Mouse (Mus musculus) retina, embryonic 14.5 days (tissue): ENCODE data around the gene Klhdc3.
A peak's percentile ranks its signal among the peaks of the same experiment; 100 is the strongest.

Experiments
- DNase-seq: peaks from one replicate; pipeline ENCODE4 v3.0.0-alpha.2; 2015; ENCODE audit warnings: low spot score

The Klhdc3 gene

GRCm38 (mm10) chr17:46656054-46656453, 24.7 kb downstream of the Klhdc3 start:
- no peak for DNase-seq

- no peak for DNase-seq
Measured at GRCm38 (mm10) chr17:46651755-46652547, 28.8 kb downstream of the Klhdc3 start.

- no peak for DNase-seq
Measured at GRCm38 (mm10) chr17:46651292-46651691, 29.4 kb downstream of the Klhdc3 start.

DNA sequence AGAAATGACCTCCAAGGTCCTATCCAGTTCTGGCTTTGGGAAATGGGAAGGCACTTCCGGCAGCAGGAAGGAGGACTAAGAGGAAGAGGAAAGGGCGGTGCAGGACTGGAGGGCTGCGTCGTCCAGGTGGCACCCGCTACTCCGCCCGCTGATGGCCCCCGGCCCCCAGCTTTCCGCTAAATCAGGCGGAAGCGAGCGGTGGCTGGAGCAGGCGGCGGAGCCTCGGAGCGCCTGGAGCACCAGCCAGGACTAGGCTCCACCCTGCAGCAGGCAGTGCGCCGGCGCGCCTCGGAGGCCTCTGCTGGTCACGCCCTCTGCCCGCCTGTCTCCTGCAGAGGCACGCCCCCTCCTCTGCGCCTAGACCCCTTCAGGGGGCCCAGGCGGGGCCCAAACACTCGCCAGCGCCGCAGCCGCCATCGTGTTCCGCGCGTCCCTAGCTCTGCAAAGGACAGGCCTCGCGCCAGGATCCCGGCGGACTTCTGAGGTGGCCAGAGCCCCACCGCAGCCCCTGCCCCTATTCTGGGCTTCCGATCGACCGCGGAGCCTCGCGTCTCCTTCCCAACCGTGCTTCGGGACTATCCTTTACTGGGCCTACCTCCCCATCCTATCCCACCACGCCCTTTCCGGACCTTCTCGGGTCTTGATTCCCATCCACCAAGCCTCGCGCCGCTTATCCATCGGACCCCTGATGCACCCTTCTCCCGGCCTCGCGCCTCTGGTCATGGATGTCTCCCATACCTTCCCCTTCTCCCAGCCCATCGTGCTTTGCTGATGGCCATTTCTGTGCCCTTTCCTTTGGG, 30.3 kb downstream of the Klhdc3 start, which contains the start of gene Cul7:
Cul7 (plus strand) TSS at position 106 of the 800 bp plus-strand sequence.
- DNase-seq = peak; percentile 94

DNA sequence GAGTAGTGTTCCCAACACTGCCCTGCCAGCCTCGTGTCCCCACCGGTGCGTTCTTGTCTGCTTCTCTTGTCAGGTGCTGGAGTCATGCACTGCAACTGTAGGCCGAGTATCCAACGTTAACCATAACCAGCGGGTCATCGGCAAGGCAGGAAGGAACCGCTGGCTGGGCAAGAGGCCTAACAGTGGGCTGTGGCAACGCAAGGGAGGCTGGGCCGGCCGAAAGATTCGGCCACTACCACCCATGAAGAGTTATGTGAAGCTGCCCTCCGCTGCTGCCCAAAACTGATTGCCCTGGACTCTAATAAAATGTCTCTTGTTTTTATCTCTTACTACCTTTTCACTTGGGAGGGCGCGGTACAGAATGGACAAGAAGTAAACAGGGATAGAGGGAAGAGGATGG, 30.9 kb downstream of the Klhdc3 start:
- DNase-seq = no peak

GRCm38 (mm10) chr17:46648436-46648835, 32.3 kb downstream of the Klhdc3 start:
- no peak for DNase-seq

DNA sequence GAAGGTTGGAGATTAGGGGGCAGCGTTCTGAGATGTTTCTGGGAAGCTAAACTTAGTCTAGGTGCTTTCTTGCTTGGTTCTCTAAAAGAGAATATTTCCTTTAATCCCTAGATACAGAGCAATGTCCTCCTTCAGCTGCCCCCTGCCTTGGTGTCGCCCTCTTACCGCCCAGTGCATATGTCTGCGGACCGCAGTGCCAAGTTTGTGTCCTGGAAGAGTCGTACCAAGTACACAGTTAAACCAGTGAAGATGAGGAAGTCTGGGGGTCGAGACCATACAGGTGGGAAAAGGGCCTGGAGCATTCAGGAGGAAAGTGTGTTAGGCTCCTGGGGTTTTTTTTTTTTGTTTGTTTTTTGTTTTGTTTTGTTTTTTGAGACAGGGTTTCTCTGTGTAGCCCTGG, 33.4 kb downstream of the Klhdc3 start:
- no peak for DNase-seq

GRCm38 (mm10) chr17:46646322-46646662, 34.4 kb downstream of the Klhdc3 start:
- DNase-seq = no peak

DNA sequence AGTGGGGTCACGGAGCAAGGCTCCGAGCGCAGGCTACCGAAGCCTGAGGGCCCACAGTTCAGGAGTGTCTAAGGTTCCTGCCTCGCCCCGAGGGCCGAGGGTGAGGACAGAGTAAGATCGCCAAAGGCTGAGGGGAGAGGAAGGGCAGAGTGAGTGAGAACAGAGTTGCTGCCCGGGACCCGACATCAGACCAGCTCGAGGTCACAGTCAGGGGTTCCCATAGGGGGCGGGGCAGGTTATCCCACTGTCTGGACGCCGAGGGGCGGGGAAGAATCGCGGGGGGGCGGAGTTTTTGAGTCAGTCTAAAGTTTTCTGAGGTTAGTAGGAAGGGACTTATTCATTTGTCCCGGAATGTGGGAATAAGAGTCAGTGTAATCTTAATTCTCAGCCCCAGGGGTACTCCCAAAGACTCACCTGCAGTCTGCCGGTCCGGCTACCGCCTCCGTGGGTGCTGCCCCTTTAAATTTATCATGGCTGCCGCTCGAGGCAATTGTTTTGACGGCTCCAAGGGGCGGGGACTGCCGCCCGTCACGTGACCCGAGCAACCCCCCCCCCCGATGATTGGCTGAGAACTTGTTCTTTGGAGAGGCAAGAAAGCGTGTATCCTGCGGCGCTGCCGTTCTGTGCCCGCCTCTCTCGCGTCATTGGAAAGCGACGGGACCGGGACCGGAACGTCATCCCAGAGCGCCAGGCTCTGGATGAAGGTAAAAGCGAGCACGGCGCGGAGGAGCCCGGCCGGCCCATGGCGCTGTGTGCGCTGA, 35.0 kb downstream of the Klhdc3 start, which contains the start of the genes Klc4 and Mrpl2:
Klc4 (minus strand) TSS at position 462 of the 761 bp plus-strand sequence.
Mrpl2 (plus strand) TSS at position 669 of the 761 bp plus-strand sequence.
- peak; percentile 97 for DNase-seq

- no peak for DNase-seq
Measured at GRCm38 (mm10) chr17:46644916-46645475, 35.7 kb downstream of the Klhdc3 start.

GRCm38 (mm10) chr17:46644152-46644805, 36.4 kb downstream of the Klhdc3 start:
- no peak for DNase-seq

- no peak for DNase-seq
Measured at GRCm38 (mm10) chr17:46642060-46642459, 38.7 kb downstream of the Klhdc3 start.

DNA sequence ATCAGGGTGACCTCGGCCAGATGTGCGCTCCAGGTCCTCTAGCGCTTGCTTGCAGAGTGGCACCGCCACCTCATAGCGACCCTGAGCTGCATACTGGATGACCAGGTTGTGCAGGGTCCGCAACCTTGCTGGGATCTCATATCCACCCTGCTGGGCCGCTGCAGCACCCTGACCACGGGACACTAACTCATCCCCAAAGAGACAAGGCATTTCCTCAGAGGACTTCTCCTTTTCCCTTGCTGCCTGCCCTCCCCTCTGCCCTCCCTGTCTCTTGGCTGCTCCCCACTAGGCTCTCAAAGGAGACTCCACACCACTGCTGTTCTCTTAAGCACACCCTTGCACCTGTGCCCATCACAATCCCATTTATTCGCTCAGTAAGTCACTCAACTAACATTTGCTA, 40.8 kb downstream of the Klhdc3 start:
- DNase-seq = no peak

- peak; percentile 88 for DNase-seq
Measured at GRCm38 (mm10) chr17:46636831-46637523, 43.7 kb downstream of the Klhdc3 start.

GRCm38 (mm10) chr17:46629685-46630441, 50.9 kb downstream of the Klhdc3 start:
- peak; percentile 72 for DNase-seq

- peak; percentile 89 for DNase-seq
Measured at GRCm38 (mm10) chr17:46628791-46629684, 51.7 kb downstream of the Klhdc3 start, which contains the start of gene Ptk7. Gene Ptk7 (minus strand): TSS chr17:46629504.

DNA sequence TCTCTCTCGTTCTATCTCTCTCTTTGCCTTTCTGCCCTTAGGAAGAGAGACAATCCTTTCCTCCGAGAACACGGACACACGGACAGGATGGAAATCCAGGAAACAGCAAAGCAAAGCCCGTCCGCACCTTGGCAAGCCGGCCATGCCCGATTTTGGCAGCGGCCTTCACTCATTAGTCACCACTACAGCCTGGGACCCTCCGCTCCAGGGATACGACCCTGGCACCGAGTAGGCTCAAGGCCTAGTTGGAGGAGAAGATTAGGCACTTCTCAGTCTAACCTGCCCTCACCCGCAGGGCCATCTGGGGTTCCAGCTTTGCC, 52.3 kb downstream of the Klhdc3 start:
- no peak for DNase-seq

GRCm38 (mm10) chr17:46627409-46627808, 53.3 kb downstream of the Klhdc3 start:
- DNase-seq = no peak

DNA sequence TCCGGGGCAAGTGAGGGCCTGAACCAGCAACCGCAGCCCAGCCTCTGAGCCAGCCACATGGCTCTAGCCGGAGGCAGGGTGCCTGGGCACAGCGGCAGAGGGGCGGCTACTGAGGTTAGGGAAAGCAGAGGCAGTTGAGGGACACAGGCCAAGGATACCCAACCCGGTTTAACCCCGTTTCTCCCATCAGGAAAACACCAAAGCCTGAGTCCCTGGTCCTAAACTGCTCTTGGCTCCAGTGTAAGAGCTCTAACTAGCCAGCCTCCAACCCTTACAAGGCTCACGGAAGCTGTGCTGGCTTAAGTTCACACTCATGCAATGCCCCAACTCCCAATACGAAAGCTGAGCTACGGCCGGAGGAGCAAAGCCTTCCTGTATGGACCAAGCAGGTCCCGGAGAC, 56.1 kb downstream of the Klhdc3 start:
- no peak for DNase-seq
